Mouse (Mus musculus) kidney, adult 2 months (tissue): ENCODE data around the gene Jmy.

Source experiments
- CTCF ChIP-seq: fragments of 200-500 bp; conservative IDR thresholded peaks from 2 replicates; pipeline ENCODE4 v1.5.1; 2011; ENCODE audit warnings: low read depth, mild to moderate bottlenecking, control low read depth, low read length, moderate library complexity, mixed read lengths; ENCODE audit not compliant: insufficient read depth, insufficient read length
- POLR2A ChIP-seq: fragments of 200-500 bp; IDR thresholded peaks from one replicate; pipeline ENCODE4 v1.6.1; 2011; ENCODE audit warnings: low read depth, low read length, control low read depth

DNA sequence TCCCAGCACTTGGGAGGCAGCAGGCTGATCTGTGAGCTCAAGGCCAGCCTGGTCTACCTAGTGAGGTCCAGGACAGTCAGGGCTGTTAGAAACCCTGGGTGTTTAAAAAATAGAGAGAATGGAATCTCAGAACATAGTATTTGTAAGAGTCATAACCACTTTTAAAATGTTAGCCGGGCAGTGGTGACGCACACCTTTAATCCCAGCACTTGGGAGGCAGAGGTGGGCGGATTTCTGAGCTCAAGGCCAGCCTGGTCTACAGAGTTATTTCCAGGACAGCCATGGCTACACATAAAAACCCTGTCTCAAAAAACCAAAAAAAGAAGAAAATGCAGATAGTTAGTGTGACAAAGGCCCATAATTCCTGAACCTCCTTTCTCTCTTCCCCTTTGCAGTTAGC lies 15.3 kb downstream of the Jmy start:
- TF ChIP-seq CTCF: no peak
- no peak for TF ChIP-seq POLR2A
